Mouse (Mus musculus) megakaryocyte progenitor cell, adult 5-6 weeks (primary cell): ENCODE measurements at regions not wholly inside any gene's neighbourhood (a gene's known extent, or its start where the extent isn't known, plus 50 kb on each side); places are given as distances from the start of the nearest gene placed in this dataset.
"Not testable (repeated sequence)": the region's sequence is repeated elsewhere in the genome, so short reads cannot be mapped to it uniquely, and the experiment has no call there.

ENCODE experiments used
- ATAC-seq: replicated peaks from 2 replicates; pipeline ENCODE4 v1.8.0; 2016; ENCODE audit warnings: mild to moderate bottlenecking, moderate TSS enrichment, inconsistent platforms; ENCODE audit not compliant: poor library complexity

DNA sequence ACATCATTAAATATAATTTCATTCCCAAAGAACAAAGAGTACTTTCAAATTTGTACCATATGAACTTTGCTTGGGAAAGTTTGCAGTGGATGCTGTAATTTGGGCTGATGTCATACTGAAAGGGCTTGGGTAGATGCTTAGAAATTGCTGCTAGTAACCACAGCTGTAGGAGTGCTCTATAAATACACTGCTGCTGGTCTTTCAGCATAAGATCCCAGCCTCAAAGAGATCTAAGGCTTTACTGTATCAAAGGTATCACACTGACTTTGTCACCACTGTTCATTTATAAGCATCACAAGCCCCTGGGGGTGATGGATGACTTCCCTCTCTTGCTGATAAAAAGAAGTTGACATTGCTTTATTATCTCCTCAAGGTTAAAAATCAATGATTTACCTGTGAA lies 497.2 kb downstream of the Pla2g4a start:
- no peak for ATAC-seq

DNA sequence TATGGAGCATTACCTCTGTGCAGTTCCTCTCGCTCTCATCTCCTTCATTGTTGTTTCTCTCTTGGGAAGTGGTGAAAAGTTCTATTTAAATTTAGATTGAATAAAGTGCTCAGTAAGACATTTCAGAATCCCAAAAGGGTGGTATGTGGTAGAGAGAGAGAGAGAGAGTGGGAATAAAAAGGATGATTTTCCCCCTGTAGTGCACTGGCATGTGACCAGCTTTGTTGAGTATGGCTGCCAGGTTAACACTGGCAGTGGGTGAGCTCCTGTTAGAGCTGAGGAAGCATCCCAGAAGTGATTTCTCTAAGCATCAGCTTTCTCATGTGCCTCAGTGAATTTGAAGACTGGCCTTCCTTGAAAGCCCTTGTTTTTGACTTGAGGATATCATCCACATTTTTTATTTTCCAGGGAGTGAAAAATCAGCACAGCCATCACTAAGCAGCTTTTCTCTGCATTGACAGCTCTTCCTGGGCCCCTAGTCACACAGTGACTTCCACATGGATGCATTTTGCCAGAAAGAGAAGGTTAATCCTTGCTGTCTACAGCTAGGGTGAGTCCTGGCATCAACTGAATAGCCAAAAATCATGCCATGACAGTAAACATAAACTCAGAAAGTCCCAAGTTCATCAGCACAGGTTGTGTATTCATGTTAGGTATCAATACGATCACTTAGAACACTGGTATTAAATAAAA lies 511.1 kb downstream of the Pla2g4a start:
- no peak for ATAC-seq

DNA sequence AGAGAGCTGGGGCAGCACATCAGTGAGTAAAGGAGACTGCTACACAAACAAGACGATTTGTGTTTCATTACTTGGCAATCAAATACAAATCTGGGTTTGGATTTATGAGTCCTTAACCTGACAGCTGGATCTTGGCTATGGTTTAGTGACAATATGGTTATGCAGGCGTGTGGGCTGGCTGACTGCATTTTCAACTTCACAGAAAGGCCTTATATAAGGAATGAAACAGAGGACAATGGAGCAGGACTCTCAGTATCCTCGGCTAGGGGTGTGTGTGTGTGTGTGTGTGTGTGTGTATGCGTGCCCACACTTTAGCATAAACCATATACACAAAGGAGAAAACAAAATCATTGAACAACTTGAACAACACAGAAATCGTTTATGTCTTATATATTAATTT lies 512.6 kb downstream of the Pla2g4a start:
- no peak for ATAC-seq

DNA sequence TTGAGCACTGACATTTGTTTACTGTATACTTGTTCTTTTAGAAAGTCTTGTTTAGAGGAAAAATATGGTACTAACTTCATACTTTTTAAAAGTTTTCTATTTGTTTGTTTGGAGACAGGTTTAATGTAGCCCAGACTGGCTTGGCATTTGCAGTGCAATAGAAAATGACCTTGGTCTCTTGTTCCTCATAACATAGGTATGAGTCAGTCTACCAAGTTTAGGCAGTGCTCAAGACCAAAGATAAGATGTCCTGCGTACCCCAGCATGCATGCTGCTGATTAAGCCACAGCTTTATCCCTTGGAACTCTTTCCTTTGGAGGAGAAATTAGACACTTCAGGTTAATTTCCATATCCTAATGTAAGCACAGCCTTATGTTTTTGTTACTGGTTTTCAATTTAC lies 550.1 kb downstream of the Pla2g4a start:
- no peak for ATAC-seq

DNA sequence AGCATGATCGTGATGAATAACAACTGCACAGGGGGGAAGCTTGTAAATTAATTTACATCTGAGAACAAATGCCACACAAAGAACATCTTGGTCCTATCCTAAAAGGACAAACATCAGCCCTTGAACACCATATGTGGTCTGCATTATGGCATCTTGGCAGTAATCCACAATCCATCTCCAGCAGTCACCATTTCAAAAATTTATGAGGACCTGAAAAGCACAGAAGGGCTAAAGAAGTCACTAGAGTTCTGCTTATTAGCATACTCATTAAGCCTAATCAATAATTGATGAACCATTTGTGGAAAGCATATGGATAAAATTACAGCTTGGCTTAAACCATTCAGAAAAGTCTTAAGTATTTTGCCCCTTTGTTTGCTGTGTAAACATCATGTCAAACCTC lies 555.7 kb downstream of the Pla2g4a start:
- ATAC-seq: no peak

DNA sequence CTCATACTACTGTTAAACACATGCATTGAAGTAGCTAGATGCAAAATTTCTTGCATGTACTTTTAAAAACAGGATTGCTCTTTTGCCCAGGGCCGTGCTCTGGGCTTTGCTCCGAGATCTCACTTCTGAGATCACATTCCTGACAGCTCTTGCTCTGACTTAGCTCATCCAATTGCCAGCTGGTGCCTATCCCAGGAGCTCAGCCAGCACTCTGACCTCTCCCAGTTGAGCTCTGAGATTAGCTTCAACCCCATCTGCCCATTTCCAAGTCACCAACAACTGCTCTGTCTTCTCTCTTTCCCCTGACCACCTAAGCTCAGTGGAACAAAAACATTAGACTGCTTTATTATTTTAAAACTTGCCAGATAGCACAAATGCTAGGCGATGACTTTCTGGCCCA lies 572.4 kb downstream of the Pla2g4a start:
- ATAC-seq: no peak

DNA sequence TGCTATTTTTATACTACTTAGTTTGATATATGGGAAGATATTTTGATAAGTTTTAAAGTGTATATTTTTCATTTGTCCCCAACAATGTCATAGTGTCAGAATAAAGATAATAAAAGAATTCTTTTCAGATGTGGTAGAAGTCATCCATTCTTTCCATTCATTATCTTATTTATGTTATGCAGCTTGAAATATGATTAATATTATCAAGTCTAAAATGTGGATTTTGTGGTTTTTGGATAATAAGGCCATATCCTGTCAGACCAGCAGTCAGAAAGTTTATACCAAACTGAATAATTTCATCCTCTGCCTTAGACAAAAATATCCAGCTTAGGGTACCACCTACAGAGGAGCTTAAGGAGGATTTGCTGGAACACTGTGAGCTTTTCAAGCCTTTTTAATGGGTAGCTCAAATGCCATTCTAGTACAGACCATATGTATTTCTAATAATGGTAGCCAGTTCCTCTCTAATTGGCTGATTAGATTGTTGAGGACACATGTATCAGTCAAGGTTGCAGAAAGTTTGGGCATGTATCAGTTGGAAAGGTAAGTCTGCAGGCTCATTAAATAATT lies 609.7 kb downstream of the Pla2g4a start:
- no peak for ATAC-seq

DNA sequence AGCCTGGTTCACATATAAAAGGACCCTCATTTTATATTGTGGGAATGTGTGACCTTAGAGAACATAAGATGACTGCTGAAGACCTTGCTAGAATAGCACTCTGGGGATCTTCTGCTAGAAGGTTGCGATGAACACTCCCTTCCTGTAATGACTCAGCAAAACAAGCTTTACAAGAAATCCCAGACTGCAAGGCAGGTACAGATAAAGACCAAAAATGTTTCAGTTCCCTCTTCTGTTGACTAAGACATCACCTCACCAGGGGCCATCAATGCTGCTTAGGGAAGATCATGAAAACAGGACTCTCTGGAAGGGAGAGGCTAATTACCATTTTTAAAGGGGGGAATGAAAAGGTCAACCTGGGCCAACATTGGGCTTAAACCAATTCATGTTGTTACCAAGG lies 613.7 kb downstream of the Pla2g4a start:
- no peak for ATAC-seq

DNA sequence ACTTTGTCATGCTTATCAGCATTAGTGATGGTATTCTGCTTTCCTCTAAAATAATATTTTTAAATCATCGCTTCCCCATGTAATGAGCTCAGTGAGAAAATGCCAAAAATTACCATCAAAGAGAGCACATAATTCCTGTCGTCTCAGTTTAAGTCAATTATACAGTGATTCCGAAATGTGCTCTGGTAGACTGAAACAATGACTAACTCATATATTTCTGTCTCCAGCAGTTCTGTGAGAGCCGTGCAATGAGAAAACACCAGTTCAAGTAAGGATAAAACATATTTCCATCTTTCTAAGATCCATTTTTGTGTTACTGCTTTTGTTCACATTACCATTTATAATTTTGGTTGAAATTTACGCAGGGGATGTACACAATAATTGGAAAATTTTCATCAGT lies 622.9 kb downstream of the Pla2g4a start:
- ATAC-seq: no peak

DNA sequence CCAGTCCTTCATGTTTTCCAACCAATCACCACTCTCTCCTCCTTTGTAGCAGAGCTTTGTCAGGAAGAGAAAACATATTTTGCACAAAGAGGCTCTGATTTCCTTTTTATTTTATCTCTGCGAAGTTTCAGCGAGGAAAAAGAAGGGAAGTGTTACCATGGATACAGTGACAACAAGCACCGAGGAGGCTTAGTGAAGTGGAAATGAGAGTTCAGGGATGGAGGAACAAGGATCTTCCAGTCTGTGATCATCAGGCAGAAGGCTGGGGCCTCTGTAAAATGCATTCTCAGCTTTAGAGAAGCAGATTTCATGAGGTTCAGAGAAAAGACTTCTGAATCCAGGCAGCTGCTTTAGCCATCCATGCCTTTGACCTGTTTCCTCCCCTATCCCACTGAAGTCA lies 628.9 kb downstream of the Pla2g4a start:
- no peak for ATAC-seq

DNA sequence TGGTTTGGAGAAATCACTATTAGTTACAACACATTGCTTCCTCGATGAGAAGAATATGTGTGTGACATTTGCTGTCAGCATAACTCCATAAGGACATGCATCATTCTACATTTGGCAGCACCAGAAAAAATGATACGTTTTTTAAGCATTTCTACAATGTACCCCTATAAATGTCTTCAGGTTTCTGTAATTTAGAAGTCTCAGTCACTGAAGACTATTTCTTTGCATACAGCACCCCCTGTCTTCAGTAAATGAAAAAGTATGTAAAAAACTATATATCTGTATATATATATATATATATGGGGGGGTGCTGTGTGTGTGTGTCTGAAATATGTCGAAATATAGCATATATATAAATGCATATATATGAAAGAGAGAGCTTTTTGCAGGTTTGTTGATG lies 633.9 kb downstream of the Pla2g4a start:
- no peak for ATAC-seq

DNA sequence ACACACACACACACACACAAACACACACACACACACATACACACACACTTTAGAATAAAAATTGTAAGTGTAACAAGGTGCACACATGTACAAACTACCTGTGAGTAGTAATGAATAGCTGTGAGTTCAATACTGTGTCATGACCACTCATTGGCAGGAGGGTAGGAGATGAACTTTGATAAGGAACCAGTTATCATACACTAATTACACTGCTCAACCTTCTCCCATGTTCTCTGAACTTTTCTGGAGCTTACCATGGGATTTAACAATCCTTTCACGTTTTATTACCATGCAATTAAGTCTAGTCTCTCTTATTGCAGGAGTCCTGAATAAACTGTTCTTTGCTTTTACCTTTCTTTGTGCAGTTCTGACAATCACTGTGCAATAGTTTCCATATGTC lies 638.0 kb downstream of the Pla2g4a start:
- ATAC-seq: no peak

DNA sequence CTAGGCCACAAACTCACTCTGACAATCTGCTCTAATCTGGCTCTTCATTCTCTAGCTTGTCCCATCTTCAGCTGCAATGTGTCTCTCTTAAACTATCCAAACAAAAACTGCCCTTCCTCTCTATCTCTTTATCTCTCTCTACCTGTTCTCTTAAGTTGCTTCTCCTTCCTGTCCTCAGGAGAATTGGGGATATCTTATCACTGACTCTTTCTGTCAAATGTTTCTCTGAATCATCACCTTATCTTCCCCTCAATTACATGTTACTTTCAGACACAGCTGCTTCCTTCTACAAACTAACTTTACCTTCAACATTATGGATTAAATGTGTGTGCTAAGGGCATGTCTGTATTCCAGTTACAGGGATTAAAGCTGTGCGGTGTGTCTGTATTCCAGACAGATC lies 671.4 kb downstream of the Pla2g4a start:
- ATAC-seq: no peak

DNA sequence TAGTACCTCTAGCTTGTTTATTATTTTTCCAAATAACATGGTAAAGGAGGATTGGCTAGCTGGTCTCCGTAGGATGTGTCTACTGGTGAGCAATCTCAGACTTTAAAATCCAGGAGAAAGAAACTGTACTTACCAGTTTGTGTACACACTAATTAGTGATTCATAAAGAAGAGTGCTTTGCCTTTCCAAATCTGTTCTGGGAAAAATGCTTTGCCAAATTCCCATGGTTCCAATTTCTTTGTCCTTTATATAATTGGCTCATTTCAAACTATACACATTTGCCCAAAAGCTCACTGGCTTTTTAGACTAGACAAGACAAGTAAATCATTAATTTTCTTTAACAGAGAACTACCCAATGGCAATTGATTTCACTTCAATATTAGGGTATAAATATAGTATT lies 686.2 kb downstream of the Pla2g4a start:
- no peak for ATAC-seq

DNA sequence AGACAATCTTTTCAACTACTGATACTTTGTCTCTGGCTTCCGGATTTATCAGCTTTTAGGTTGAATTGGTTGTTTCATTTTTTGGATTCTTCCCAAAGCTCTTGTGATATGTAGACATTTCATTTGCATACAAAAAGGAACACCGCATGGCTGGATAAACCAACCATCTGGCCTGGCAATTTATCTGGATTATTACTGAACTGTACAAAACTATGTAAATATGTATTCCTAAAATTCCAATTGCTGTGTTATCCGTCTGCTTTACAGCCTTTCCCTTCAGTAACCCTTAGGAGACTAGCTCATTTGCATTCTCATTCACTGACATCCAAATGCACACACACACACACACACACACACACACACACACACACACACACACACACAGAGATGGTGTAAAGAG lies 704.2 kb downstream of the Pla2g4a start:
- no peak for ATAC-seq

DNA sequence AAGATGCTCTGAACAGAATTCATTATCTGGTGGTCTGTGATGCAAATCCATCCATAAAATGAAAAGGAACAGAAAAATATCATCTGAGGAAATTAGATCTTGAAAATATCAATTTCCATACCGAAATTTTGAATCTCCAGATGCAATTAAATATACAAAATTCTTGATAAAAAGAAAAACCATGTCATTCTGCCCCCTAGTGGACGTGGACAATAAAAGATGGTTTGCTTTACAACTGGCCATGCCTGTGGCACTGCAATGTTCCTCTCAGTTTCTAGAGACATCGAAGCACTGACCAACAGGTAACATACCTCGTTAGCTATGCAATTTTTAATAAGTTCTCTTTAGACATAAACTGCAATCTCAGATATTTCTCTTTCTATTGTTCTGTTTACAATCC lies 706.9 kb downstream of the Pla2g4a start:
- ATAC-seq: peak; percentile 57

DNA sequence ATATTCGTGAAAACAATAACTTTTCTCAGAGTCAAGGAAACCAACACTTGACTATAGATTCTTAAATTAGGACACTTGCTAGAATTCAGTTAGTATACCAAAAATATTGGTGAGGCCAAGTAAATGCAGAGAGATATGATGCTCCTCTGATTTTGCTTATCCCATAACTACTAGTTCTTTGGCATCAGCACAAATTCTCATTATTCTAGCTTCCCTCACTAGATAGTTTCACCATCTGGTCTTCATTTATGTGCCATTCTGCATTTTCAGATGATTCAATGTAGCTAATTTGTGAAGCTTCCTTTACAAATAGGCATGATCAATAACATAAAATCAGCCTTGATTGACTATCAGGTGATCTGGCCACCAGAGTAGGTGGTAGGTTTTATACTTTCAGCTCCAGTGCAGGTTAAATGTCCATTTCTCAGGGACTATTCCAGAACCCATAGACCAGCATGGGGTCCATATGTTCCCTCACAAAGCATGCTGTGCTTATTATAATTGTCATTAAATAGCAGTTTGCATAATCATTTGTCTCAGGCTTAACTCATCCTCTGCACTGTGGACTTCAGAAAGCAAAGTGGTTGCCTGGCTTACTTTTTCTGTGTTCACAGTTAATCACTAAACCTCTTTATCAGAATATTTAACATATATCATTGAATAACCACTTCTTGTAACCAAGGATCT lies 722.6 kb downstream of the Pla2g4a start:
- no peak for ATAC-seq

DNA sequence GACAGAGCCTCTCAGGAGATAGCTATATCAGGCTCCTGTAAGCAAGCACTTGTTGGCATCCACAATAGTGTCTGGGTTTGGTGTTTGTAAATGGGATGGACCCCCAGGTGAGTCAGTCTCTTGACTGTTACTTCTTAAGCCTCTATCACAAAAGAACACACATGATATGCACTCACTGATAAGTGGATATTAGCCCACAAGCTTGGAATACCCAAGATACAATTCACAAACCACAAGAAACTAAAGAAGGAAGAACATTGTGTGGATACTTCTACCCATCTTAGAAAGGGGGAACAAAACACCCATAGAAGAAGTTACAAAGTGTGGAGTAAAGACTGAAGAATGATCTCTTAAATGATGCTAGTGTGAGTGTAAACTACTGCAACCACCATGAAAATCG lies 733.9 kb downstream of the Pla2g4a start:
- not testable (repeated sequence) for ATAC-seq

DNA sequence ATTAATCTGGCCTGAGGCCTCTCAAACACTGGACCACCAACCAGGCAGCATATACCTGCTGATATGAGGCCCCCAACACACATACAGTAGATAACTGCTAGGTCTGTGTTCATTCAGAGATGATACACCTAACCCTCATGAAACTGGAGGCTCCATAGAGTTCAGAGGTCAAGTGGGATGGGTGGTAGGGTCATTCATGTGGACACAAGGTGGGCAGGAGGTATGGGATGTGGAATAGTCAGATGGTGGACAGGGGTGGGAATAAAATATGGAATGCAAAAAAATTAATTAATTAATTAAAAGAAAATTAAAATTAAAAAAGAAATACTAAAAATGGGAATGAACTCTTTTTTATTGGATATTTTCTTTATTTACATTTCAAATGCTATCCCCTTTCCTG lies 734.7 kb downstream of the Pla2g4a start:
- ATAC-seq: no peak

DNA sequence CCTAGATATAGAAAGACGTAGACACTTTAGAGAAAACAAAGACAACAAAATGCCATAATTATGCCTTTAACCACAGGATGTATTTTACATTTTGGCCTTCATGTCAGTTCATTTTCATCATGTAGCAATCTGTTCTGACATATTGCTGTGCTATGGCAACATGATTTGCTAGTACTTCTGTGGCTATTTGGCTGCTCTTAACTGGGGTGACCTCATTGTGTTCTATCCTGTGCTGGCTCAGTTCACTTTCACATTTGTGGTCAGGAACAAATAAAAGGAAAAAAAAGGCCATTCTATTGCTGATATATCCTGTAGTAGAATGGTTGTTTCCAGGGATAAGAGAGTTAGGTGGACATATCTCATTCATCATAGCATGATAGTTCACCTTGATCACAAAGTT lies 758.5 kb downstream of the Pla2g4a start:
- no peak for ATAC-seq

DNA sequence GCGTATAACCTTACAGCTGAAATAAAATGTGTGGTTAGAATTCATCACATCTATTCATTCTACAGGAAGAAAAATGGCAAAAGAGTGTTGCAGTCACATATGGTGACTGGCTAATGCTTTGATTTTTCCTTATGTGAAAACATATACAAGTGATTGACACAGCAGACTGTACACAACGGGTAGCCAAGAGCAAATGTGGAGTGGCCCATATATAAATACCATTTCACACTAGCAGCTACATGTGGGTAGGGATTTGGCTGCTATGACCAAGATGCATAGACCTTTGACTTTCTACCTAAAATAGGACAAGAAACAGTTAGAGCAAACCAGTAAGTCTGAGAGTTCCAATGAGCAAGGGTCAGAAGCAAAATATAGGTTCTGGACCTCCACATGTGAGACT lies 761.8 kb downstream of the Pla2g4a start:
- no peak for ATAC-seq

DNA sequence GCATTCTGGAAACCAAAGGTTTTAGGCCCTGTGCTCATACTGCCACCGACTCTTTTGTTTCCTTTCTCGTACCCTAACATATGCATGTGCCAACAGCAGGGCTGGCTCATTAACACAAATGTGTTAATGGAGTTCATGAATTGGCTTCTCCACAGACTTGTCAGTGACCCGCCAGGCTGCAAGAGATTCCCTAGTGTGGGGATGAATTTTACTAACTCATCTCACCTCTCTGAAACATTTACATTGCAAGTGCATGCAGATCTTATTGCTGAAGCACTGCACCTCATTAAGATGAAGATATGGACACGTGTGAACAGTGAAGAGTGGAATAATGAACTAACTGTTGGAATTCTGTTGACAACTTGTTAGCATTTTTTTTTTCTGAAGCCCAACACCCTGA lies 762.2 kb downstream of the Pla2g4a start:
- no peak for ATAC-seq
